Mouse (Mus musculus): ENCODE results near the gene Aif1l.

- TF ChIP-seq ZNF384 (IDR thresholded peaks at IDR 0.05; ENCODE audit: low read depth, low read length): no peak
- no peak for TF ChIP-seq MAFK (IDR thresholded peaks at IDR 0.05; ENCODE audit: insufficient read depth, low read depth, low read length)
- no peak for TF ChIP-seq HCFC1 (IDR thresholded peaks at IDR 0.05; ENCODE audit: borderline replicate concordance, insufficient read depth, low read length)
- TF ChIP-seq ZC3H11A (IDR thresholded peaks at IDR 0.05; ENCODE audit: borderline replicate concordance, low read depth, low read length): no peak
Measured at GRCm38 (mm10) chr2:31972589-31972988, 22.6 kb downstream of the Aif1l start.
